Mouse (Mus musculus): ENCODE data around the gene Col5a1.
A peak's percentile ranks its signal among the peaks of the same experiment; 100 is the strongest.

GRCm38 (mm10) chr2:28065081-28065651 is 178.9 kb downstream of the Col5a1 start:
- peak; percentile 54; the same call in 1 of the 2 replicates for TF ChIP-seq NELFE (IDR thresholded peaks at IDR 0.05; ENCODE audit: low read depth, low read length)
- TF ChIP-seq CHD2 (IDR thresholded peaks at IDR 0.05; ENCODE audit: low read length), result no peak; the same call in 1 of the 2 replicates
- 0 out of 4 replicates have a peak, but pooled peaks of 1 of the 2 experiments have one; percentile 14 for TF ChIP-seq POLR2A (IDR thresholded peaks at IDR 0.05; ENCODE audit: control insufficient read depth in 1 of 2, insufficient read depth in 1 of 2, low read depth in 1 of 2, low read length in 2 of 2, poor library complexity in 1 of 2)
- no peak for TF ChIP-seq MAX (IDR thresholded peaks at IDR 0.05; ENCODE audit: low read length)
- TF ChIP-seq TAL1 (IDR thresholded peaks at IDR 0.05; ENCODE audit: low read length), result peak; percentile 50; the same call in 1 of the 2 replicates
- TF ChIP-seq E2F4 (IDR thresholded peaks at IDR 0.05; ENCODE audit: borderline replicate concordance, low read depth, low read length), result no peak
- no peak for TF ChIP-seq SIN3A (IDR thresholded peaks at IDR 0.05; ENCODE audit: low read length)
